Mouse (Mus musculus) retina, adult 2 months (tissue): ENCODE measurements around the gene Exd1.

ENCODE experiments used
- DNase-seq: peaks from one replicate; pipeline ENCODE4 v3.0.0-alpha.2; 2012; ENCODE audit warnings: low read depth, low spot score

Gene Exd1

DNA sequence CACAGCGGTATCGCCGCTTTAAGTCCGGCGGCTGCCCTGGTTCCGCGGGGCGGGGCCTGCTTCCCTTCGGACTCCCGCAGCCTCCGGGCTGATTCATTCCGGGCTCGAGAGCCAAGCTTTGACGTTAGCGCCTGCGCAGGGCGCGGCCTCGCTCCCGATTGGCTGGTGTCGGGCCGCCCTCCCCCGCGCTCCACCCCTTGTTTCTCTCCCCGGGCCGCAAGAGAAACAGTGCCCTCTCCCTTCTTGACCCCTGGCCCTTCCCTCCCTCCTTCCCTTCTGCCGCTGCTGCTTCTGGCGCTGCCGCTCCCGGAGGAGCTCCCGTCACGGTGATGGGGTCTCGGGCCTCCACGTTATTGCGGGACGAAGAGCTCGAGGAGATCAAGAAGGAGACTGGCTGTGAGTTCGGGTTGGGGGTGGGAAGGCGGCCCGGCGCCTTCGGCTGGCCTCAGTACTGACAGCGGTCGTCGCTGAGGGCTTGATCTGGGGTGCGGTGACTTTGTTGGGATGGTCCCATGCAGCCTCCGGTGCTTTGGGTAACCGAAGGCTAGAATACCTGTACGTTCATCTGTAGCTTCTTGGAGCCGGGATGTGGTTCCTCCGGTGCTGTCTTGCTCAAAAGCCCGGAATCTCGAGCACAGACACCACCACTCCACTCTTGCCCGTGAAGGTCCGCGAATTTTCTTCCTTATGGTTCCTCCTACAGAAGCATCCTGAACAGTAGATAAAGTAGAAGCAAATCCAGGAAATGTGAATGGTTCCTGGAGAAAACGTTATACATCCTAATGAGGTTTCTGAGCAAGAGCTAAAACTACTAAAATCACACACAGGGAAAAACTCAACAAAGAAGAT, at the start of gene Exd1, which contains the start of gene Chp1:
Gene Exd1 (minus strand): TSS at position 106 of the 849 bp plus-strand sequence.
Gene Chp1 (plus strand): TSS at position 176 of the 849 bp plus-strand sequence.
- DNase-seq, result peak; percentile 92

DNA sequence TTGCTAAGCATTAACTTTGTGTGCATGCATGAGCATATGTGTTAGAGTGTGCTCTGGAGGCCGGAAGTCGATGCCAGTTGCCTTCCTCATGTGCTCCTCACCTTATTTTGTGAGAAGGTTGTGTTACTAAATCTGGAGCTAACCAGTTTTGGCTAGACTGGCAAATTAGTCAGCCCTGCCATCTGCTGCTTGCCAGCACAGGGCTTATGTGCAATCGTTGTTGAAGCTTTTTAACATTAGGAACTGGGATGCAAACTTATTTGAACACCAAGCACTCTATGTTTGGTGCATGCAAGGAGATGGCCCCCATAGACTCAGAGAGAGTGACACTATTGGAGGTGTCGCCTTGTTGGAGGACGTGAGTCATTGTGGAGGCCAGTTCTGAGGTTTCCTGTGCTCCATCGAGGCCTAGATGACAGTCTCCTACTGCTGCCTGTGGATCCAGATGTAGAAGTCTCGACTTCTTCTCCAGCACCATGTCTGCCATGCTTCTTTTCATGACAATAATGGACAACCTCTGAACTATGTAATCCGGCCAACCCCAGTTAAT, 49.4 kb upstream of the Exd1 start:
- no peak for DNase-seq

DNA sequence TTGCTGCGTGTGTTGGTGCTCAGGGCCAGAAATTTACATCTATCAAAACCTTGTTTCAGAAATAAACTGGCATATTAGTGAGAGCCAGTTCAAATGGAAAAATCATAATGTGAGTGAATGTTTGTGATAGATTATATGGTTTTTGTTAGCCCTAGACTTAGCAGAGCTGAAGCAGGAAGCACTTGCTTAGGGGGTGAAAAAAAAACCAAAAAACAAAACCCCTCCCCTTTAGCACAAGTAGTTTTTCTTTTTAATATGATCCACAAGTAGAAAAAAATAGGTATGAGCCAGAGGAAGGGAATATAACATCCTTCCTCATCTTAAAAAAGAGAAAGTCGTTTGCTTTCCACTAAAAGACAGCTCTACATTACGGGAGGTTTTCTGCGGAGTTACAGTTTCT, 47.9 kb upstream of the Exd1 start:
- DNase-seq, result no peak

DNA sequence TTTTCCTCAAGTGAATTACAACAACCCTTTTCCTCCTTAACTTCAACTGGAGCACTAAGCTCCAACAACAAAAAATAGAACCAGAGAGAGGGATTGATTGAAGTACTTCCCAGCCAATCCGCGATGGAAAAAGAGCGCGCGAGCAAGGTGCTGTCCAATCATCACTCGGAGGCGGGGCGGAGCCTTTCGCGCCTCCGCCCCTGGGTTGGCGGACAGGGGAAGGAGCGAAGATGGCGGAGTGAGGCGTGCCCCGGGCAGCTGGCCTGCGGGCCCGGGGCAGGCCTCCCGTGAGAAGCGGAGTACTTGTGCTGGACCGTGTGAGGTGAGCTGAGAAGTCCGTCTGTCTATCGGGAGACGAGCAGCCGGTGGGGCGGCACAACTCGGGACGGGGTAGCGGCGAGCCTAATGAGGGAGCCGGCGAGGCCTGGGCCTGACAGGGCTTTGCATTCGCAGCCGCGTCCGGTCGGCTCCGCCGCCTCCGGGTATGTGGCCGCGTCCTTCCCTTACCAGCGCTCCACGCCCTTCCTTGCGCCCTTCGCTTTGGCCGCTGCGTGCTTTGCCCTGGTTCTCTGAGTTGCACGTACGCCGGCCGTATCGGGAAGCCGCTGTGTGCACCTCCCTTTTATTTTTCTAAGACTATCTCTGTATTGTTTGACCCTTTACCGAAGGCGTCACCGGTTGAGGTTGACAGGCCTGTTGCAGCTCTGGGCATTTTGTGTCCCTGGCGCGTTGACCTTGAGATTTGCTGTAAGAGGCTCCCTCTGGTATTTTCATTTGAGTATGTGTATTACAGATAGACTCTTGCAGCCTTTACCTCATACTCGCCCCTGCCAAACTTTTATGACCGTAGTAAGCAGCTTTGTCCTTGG, 46.9 kb upstream of the Exd1 start:
- peak; percentile 96 for DNase-seq

DNA sequence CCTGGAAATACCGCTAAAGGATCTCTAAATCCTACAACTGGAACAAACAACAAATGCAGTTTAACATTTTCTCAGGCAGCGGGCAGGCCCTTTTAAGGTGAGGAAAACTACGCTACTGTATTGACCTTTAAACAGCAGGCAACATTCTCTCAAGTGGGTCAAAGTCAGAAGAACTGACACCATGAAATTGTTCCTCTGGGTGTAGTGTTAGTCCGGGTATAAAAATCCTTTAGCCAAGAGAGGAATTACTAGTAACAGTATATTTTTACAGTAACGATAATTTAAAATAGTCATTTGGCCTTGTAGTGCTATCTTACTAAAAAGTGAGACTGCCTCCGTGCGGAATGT, 46.3 kb upstream of the Exd1 start:
- DNase-seq, result no peak

DNA sequence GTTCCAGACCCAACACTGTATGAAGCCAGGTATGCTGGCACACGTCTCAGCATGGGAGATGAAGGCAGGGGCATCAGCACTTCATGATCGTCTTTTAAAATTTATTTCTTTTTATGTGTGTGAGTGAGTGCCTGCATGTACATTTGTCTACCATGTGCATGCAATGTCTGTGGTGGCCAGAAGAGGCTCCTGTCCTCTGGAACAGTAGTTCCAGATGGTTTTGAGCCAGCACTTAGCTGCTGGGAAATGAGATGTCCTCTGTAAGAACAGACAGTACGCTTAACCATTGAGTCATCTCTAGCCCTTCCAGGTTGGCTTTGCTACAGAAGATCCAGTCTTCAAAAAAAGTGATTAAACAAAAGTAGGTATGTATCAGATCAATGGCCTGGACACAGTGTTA, 43.8 kb upstream of the Exd1 start:
- DNase-seq, result no peak

DNA sequence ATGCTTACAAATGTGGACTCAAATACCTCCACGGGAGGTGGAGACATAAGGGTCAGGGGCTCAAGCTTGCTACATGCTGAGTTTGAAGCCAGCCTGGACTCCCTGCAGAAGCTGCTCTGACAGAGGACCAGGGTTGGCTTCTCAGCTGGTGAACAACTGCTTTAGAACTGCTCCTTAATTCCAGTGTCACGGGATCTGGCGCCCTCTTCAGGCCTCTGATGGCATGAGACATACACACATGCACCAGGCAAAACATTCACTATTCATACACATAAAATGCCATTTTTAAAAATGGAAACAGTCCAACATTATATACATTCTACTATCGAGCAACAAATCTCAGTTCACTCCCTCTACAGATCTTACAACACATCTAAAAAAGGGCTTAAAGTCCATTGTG, 40.0 kb upstream of the Exd1 start:
- DNase-seq, result no peak

DNA sequence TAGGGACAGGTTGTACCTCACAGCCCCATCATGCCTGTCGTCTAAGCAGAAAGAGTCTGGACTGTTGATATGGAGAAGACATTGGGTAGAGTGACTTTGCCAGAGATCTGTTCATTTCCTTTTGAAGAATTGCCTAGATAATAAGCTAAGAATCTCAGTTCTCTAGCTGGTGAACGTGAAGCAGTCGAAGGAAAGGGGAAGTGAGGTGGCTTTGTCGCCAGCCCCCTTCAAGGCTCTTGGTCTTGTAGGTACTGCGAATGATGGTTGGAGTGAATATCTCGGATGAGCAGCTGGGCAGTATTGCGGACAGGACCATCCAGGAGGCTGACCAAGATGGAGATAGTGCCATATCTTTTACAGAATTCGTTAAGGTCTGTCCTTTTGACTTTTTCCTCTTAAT, 36.9 kb upstream of the Exd1 start:
- DNase-seq, result no peak

DNA sequence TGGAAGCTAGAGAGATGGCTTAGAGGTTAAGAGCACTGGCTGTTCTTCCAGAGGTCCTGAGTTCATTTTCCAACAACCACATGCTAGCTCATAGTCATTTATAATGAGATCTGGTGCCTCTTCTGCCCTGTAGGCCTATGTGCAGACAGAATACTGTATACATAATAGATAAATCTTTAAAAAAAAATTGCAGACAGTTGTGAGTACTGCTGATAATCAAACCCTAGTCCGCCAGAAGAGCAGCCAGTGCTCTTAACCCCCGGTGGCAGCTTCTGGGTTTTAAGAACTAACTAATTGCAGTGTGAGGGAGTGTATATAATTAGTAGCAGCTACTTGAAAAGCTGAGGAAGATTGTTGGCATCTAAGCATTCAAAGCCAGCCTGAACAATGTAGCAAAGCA, 36.0 kb upstream of the Exd1 start:
- no peak for DNase-seq

DNA sequence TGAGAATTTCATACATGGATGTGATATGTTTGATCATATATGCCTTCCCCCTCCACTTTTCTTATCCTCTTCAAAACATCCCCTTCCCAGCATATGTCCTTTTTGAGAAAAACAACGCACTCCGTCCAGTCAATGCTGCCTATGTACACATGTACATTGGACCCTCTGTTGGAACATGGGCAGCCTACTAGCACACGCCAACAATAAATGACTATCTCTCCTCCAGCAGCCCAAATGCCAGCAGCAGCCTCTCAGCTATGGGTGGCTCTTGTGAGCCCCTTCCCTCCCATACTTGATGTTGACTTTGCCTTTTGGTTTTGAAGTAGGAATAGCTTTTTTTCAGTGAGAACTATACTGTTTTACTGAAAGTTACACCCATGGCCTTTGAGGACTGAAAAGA, 34.1 kb upstream of the Exd1 start:
- no peak for DNase-seq

DNA sequence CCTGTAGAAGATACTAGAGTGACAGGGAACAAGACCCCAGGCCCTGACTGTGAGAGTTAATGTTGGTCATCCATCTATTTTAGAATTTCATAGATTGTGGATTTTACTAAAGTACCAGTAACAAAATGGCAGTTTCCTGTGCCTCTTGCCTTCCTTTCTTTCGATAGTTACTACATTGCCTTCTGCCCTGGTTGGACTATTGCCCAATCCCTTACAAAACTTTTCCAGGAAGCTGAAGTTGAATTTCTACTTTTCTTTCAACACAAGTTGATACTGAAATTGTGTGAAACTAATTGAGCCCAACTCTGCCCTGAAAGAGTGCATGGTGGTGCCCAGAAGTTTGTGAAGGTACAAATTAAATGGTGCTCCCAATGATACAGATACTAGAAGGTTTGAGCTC, 25.0 kb upstream of the Exd1 start:
- no peak for DNase-seq

DNA sequence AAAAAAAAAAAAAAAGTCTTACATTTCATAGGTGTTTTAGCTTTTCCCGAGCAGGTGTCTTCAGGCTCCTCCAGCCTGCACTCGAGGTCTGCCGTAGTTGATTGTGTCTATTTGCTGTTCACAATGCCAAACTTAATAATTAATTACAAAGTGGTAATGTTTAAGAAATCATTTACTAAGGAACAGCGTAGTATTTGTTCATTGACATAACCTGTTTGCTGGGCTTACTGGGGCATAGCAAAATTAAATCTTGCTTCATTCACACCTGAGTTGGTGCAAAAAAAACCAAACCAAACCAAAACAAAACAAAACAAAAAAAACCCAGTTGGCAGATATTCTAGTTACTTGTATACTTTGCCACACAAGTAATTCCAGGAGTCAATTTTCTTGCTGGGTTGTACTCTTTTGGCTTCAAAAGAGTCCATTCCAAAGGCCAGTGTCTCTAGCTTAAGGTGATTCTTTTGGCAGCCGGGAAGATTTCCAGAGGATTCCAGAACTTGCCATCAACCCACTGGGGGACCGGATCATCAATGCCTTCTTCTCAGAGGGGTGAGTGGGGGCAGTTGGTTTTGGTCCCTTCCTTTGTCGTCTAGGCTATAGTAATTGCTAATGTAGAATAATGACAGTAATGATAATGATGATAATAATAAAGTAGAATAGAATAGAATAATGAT, 18.9 kb upstream of the Exd1 start:
- no peak for DNase-seq

DNA sequence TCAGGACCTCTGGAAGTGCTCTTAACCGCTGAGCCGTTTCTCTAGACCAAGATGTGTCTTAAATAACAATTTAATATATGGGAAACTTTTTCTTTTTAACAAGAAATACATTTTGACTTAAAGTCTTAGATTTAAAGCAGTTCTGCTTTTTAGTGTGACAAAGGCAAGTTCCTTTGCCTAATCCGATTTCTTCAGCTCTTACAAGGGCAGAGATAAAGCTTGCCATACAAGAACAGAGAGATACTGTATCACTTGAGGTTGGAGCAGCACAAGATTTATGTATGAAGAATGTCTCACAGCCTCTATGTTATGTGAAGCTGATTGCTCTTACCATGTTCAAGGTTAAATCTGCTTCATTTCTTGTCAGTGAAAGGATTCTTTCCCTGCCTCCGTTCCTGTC, 17.9 kb upstream of the Exd1 start:
- no peak for DNase-seq

DNA sequence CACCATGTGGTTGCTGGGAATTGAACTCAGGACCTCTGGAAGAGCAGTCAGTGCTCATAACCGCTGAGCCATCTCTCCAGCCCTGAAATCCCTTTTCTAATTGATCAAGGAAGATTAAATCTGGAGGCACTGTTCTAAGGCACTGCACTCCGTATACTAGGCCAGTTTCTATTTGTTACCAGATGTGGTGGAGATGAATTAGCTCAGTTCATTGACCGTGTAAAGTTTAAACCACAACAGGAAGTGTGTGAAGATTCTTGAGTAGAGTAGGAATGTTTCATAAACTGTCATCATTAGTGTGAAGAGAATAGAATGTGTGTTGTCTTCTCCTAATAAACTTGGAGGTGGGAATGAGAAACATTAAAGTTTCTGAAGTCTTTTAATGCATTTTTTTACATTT, 14.4 kb upstream of the Exd1 start:
- no peak for DNase-seq

DNA sequence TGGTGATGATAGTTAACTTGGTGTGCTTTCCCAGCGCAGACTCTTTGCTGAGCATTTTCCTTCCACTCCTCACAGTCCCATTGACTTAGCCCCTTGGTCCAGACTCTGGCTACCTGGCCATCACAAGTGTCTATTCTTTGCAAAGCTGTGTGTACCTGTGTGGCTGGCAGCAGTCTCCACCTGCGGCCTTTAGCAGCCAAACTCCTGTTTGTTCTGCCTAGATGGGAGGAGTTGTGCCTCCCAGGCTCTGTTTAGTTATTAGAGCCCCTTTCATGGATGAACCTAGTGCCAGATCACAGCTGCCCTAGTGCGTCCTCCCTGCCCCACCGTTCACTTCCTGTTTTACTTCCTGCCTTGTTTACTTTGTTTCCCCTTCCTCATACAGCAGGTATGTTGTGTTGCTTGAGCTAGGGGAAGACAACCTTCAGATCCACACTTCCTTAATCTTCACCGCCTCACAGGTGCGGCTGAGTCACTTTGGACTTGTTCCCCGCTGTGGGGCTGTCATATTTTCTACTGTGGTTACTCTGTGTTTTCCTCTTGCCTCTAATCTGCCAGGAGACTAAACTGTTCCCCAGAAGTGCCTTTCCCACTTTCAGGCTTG, 11.4 kb upstream of the Exd1 start:
- no peak for DNase-seq

DNA sequence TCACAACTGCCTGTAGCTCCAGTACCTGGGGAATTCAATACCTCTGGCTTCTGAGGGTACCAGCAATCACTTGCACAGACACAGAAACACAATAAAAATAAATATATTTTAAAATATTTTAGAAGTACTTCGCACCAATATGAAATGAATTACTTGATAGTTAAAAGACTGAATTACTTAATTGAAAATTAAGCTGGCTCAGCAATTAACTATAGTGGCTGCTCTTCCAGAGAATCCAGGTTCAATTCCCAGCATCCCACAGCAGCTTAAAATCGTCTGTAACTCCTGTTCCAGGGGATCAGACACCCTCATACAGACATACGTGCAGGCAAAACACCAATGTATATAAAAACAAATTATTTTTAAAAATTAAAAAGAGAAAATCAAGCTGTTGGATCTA, 10.6 kb upstream of the Exd1 start:
- no peak for DNase-seq

DNA sequence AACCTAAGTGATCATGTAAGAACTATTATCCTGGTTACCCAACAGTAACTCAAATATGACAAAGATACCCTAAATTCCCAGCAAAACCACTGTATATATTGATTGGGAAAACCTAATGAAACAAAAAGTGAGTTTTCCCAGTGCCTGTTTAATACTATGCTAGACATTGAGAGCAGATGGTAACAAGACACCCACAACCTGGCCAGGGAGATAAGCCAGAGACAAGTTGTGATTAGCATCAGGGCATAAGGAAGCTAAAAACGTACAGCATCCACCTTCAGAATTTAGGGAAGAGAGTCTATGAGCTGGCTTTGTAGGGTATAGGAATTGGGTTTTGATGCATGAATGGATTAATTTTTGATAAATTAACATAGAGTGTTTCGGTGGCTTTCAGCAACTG, 2.3 kb upstream of the Exd1 start:
- no peak for DNase-seq

DNA sequence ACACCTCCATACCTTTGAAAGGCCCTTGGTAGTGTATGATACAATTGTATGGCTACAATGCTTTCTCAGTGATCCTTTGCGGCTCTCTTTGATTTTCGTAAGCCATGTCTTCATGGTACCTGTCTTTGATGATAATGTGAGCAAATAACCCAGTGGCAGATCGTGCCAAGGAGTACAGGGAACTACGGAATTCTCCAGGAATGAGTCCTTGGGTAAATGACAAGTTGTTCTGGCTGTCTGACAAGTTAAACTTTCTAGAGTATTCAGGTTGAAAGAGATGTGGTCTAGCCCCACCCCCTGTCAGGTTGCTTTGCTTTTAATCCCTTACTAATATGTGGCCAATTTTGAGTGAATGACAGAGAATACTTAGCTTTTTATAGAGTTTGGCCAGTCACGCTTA, 1.3 kb upstream of the Exd1 start:
- no peak for DNase-seq

DNA sequence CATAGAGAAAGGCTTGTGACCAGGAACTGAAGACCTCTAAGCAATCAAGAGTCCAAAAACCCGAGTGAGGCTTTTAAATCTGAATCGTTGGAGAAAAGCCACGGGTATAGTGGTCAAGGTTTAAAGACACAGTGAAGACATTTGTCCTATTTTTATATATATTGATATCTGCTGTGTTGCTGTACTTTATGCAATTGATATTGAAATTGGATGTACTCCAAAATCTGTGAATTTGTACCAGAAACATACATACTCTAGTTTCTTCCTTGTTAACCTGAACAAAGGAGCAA, 889 bp upstream of the Exd1 start:
- no peak for DNase-seq

DNA sequence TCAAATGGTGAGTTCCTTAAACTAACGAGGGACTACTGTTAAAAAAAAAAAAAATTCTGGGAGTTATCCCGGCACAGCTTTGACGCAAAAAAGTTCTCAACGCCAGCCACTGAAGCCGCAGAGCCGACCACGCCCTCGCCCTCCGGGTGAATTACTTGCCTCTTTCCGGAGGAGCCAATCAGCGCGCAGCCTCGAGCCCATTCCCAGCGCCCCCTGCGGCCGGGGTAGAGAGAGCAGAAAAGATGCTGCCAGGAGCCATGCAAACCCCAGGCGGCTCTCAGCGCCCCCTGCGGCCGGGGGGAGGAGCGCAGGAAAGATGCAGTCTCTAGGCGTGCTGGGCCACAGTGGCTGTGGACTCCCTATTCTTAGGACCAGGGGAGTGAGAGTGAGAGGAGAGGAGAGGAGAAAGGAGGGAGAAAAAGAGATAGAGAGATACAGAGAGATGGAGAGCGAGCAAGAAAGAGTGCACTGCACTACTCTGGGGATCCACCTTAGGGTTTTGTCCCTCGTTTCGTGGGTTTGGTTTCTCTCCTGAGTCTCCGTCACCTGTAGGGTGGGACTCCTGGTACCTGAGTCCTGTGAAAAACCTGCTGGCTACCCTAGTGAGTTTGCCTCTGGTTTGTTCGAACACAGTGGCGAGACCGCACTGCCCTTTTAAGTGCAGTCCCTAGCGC, 442 bp downstream of the Exd1 start:
- peak; percentile 33 for DNase-seq

DNA sequence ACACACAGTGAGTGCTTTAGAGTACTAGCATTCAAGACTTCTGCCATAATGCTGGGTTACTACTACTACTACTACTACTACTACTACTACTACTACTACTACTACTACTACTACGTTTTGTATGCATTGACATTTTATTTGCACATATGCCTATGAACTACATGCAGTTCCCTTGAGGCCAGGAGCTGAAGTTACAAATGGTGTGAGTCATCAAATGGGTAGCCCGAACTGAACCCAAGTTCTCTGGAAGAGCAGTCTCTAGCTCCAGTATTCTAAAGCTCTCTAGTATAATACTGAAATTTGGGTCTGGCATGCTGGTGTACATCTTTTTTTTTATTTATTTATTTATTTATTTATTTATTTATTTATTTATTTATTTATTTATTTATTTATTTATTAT, 3.8 kb downstream of the Exd1 start:
- no peak for DNase-seq
